In the genomic region with DNA sequence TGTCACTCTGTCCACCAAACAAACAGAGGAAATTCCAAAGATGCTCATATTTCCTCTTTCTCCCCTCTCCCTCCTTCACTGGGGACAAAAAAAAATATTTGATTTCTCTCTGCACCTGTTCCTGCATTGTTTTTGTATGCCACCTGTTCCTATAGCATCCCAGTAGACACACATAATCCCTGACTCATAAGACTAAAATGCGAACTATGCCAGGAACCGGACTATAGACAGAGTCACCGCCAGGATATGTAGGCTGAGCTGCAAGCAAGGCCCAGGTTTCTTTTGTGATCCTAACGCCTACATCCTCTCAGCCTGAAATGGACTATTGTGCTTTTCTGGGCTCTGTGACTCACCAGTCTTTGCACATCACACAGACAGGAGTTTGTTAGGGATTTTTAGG, we compare ENCODE assay signal across 12 mouse cellular contexts.
DNase-seq lines count a peak whose midpoint lies in the region; ATAC-seq and TF ChIP-seq lines count a peak whose summit lies in the region.
"Had no signal": no experiment of that assay in that cellular context is flagged by ENCODE, and none has a peak within 500 bp of the region (broad histone marks: within the 10 kb centered on the region; RNA-seq: fewer than 3 reads in every experiment).

No protein-coding gene starts in this region.

- peak; percentile 99 for ATAC-seq in Patski
- ATAC-seq in stomach, postnatal 0 days (ENCODE audit: low FRiP score, low TSS enrichment), result no peak
- no peak for ATAC-seq in midbrain, embryonic 11.5 days (ENCODE audit: low FRiP score)

- POLR2A ChIA-PET in Patski (lab: Charles Lee), result no interaction called here

- H3K27me3 ChIP-seq in Patski, result no peaks in the 10 kb centered on the region
- H3K27me3 ChIP-seq in stomach, postnatal 0 days (ENCODE audit: control insufficient read depth, insufficient read depth, low read length), result no peaks in the 10 kb centered on the region
- H3K27me3 ChIP-seq in midbrain, embryonic 11.5 days (ENCODE audit: control insufficient read depth, insufficient read depth, low read length), result no peaks in the 10 kb centered on the region
- H3K27me3 ChIP-seq: hindbrain, embryonic 13.5 days had no signal

- intact Hi-C loops in left cerebral cortex, postnatal 4 days (cut with DNase I), result no loop called here

- no peaks in the 10 kb centered on the region for H3K4me1 ChIP-seq in stomach, postnatal 0 days (replicated peaks; ENCODE audit: control insufficient read depth, insufficient read depth)
- H3K4me1 ChIP-seq in midbrain, embryonic 11.5 days (ENCODE audit: control insufficient read depth, insufficient read depth, low read length), result no peaks in the 10 kb centered on the region
- H3K4me1 ChIP-seq: heart, embryonic 10.5 days; hindbrain, embryonic 13.5 days had no signal

- in situ Hi-C loops in Patski (cut with MboI; ENCODE audit: low pct_unique_long_range_greater_than_20kb), result loop anchor here (5.0 kb wide), 1 partner anchor 94 kb away; no protein-coding TSS in a partner anchor

- 31% methylated on average over 4 of the region's 4 CpGs for WGBS in stomach, postnatal 0 days
- WGBS in midbrain, embryonic 11.5 days, result 76% methylated on average over 4 of the region's 4 CpGs

- TF ChIP-seq EP300 in stomach, postnatal 0 days (optimal IDR thresholded peaks at IDR 0.05), result no peak

- no peak overlapping the region for H3K27ac ChIP-seq in stomach, postnatal 0 days (replicated peaks)
- no peak overlapping the region for H3K27ac ChIP-seq in midbrain, embryonic 11.5 days (ENCODE audit: low read depth, low read length)
- H3K27ac ChIP-seq: heart, embryonic 10.5 days; hindbrain, embryonic 13.5 days had no signal

- H3K9me3 ChIP-seq in stomach, postnatal 0 days (ENCODE audit: control insufficient read depth, low read length), result no peaks in the 10 kb centered on the region
- H3K9me3 ChIP-seq in midbrain, embryonic 11.5 days (ENCODE audit: control insufficient read depth, low read length), result no peaks in the 10 kb centered on the region
- H3K9me3 ChIP-seq: heart, embryonic 10.5 days; hindbrain, embryonic 13.5 days had no signal

- H3K4me2 ChIP-seq in stomach, postnatal 0 days (replicated peaks; ENCODE audit: low read depth), result no peak overlapping the region
- H3K4me2 ChIP-seq in midbrain, embryonic 11.5 days, result no peak overlapping the region
- H3K4me2 ChIP-seq: hindbrain, embryonic 13.5 days had no signal

- no peak overlapping the region for H3K4me3 ChIP-seq in stomach, postnatal 0 days (ENCODE audit: low read depth, low read length)
- no peak overlapping the region for H3K4me3 ChIP-seq in midbrain, embryonic 11.5 days (ENCODE audit: low read depth, low read length)
- H3K4me3 ChIP-seq: heart, embryonic 10.5 days; hindbrain, embryonic 13.5 days had no signal

- no peak overlapping the region for H3K9ac ChIP-seq in stomach, postnatal 0 days (ENCODE audit: low read length)
- H3K9ac ChIP-seq in midbrain, embryonic 11.5 days (ENCODE audit: low read length), result no peak overlapping the region
- H3K9ac ChIP-seq: hindbrain, embryonic 13.5 days had no signal

- no peak for TF ChIP-seq CTCF in Patski (IDR thresholded peaks at IDR 0.05)
- TF ChIP-seq CTCF in stomach, postnatal 0 days (IDR thresholded peaks at IDR 0.05; ENCODE audit: low read depth), result no peak

- no peaks in the 10 kb centered on the region for H3K36me3 ChIP-seq in stomach, postnatal 0 days (ENCODE audit: control insufficient read depth, insufficient read depth, low read length)
- H3K36me3 ChIP-seq in midbrain, embryonic 11.5 days (ENCODE audit: control insufficient read depth, insufficient read depth, low read length), result no peaks in the 10 kb centered on the region
- H3K36me3 ChIP-seq: heart, embryonic 10.5 days; hindbrain, embryonic 13.5 days had no signal

- CTCF ChIA-PET in Patski (lab: Charles Lee), result interaction anchor here (0.7 to 1.6 kb wide), 3 partner anchors 14 to 86 kb away, joined by 3 to 5 read pairs (median 4); no protein-coding TSS in a partner anchor

- peak; percentile 65 for DNase-seq in left cerebral cortex, adult 11 months (ENCODE audit: low spot score)
- DNase-seq in left cerebral cortex, postnatal 4 days, result no peak
- peak; percentile 57 for DNase-seq in Patski (ENCODE audit: low read depth, low spot score)
- DNase-seq in left cerebral cortex, adult 18-20 months (ENCODE audit: low spot score in 2 of 2), result peak; percentile 51 to 65
- DNase-seq in right cerebral cortex, postnatal 25 days, result peak; percentile 52
- no peak for DNase-seq in stomach, postnatal 0 days (ENCODE audit: low spot score)
- no peak for DNase-seq in heart, adult 8-10 months (ENCODE audit: low spot score)
- no peak for DNase-seq in midbrain, embryonic 11.5 days (ENCODE audit: low spot score, missing footprints)
- DNase-seq: lung, postnatal 14 days; thymus, postnatal 14 days had no signal

Comparison
In these comparisons a context has a peak if more than half of its experiments do, and no peak if none do; other contexts are left out.
1. DNase-seq: peak in left cerebral cortex, adult 11 months (single experiment), Patski (single experiment), left cerebral cortex, adult 18-20 months (2 of 2) and right cerebral cortex, postnatal 25 days (single experiment); none in left cerebral cortex, postnatal 4 days (single experiment), stomach, postnatal 0 days (single experiment), heart, adult 8-10 months (single experiment) and midbrain, embryonic 11.5 days (single experiment).